Mouse (Mus musculus) hindbrain, postnatal 0 days (tissue): ENCODE measurements around the gene Comtd1. TPM values are rescaled to one million over a fixed set of nuclear protein-coding genes. Genes with fewer than 3 reads are reported as not detected.

Source experiments
- ATAC-seq: fragments of 200-750 bp; cut with Nextera tagmentation; 2 replicates; pipeline ENCODE4 v1.8.0; 2017; ENCODE audit warnings: mild to moderate bottlenecking, moderate TSS enrichment, moderate library complexity
- DNase-seq: peaks from one replicate; pipeline ENCODE4 v3.0.0-alpha.2; 2015; ENCODE audit warnings: low spot score
- H3K27ac ChIP-seq: fragments of 300-500 bp; sonication (generic); 2 replicates; pipeline ENCODE4 v1.5.1; 2014; ENCODE audit warnings: mild to moderate bottlenecking
- H3K27me3 ChIP-seq: fragments of 300-500 bp; sonication (generic); 2 replicates; pipeline ENCODE4 v1.6.1; 2014; ENCODE audit warnings: low read length, mixed read lengths; ENCODE audit not compliant: insufficient read depth
- H3K36me3 ChIP-seq: fragments of 300-500 bp; sonication (generic); 2 replicates; pipeline ENCODE4 v1.6.1; 2014; ENCODE audit warnings: low read length, mixed read lengths; ENCODE audit not compliant: insufficient read depth
- H3K4me1 ChIP-seq: fragments of 300-500 bp; sonication (generic); 2 replicates; pipeline ENCODE4 v1.6.1; 2014; ENCODE audit warnings: antibody characterized with exemption, low read length, mixed read lengths; ENCODE audit not compliant: insufficient read depth
- H3K4me2 ChIP-seq: fragments of 300-500 bp; sonication (generic); 2 replicates; pipeline ENCODE4 v1.6.1; 2014; ENCODE audit warnings: low read depth, mild to moderate bottlenecking, low read length, moderate library complexity, mixed read lengths
- H3K4me3 ChIP-seq: fragments of 300-500 bp; sonication (generic); 2 replicates; pipeline ENCODE4 v1.5.1; 2014; ENCODE audit warnings: low read length
- H3K9ac ChIP-seq: fragments of 300-500 bp; sonication (generic); replicated peaks from 2 replicates; pipeline ENCODE4 v1.6.1; 2014; ENCODE audit warnings: mild to moderate bottlenecking, low read length, moderate library complexity, mixed read lengths
- H3K9me3 ChIP-seq: fragments of 300-500 bp; sonication (generic); 2 replicates; pipeline ENCODE4 v1.6.1; 2016; ENCODE audit warnings: low read length, mixed read lengths
- CTCF ChIP-seq: IDR thresholded peaks from 2 replicates; pipeline ENCODE4 v1.5.1; 2016; ENCODE audit warnings: antibody characterized with exemption, control low read depth, low read depth
- WGBS: fragments of 180-500 bp; shearing (Covaris S2); extraction: QIAGEN DNeasy Blood & Tissue Kit; methylation state at CpG from one replicate; pipeline ENCODE4 v1.1.7; 2014; 5-methylcytosine and 5-hydroxymethylcytosine counted together
- polyA plus RNA-seq: library from polyadenylated mRNA; unstranded; fragments of >200 nt; fragmentation: Nextera tagmentation; extraction: Ambion mirVana; gene quantifications from 2 replicates; pipeline ENCODE4 v1.2.1, GENCODE M21; 2015
- total RNA-seq: library from RNA; depleted of rRNA; stranded (reverse); fragments of >200 nt; gene quantifications from 2 replicates; pipeline ENCODE4 v1.2.3, GENCODE M21; 2014

Gene Comtd1
- total and polyA plus RNA-seq, 2 experiments from 2014 or later, result 47.9 to 62.2 TPM

- no peaks in the 10 kb centered on the region for H3K36me3 ChIP-seq
- no peak for TF ChIP-seq CTCF
- ATAC-seq, result no peak
- H3K4me3 ChIP-seq, result no peak overlapping the region
- H3K9me3 ChIP-seq, result no peaks in the 10 kb centered on the region
- no peak overlapping the region for H3K9ac ChIP-seq
- H3K4me2 ChIP-seq, result no peak overlapping the region
- no peak for DNase-seq
- H3K27me3 ChIP-seq, result no peaks in the 10 kb centered on the region
- no peaks in the 10 kb centered on the region for H3K4me1 ChIP-seq
- no peak overlapping the region for H3K27ac ChIP-seq
- 78% methylated on average over 4 of the region's 4 CpGs for WGBS
These were observed 35.6 kb downstream of the Comtd1 start for GRCm38 (mm10) chr14:21813216-21813615.

DNA sequence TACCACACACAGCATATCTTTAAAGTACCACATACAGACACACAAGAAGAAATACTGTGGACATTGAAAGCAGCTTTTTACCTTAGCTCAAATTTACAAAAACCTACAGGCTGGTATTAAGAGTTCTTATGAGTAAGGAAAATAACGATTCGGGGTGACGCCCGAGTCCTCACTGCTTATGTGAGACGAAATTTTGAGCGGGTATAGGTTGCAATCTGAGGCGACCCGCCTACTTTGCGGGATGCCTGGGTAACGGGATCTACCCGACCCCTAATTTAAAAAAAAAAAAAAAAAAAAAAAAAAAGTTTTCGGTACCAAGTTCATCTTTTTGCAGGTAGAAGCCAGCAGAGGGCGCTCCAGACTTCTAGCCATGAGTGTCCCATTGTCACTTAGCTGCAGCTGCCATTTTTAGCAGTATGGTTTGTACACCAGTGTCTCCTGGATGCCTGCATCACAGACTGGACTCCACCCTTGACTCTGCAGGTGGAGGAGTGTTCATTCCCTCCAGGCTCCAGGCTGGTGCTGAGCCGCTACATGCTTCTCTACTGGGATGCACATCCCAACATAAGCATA lies 36.1 kb downstream of the Comtd1 start:
- ATAC-seq (no peak), DNase-seq (peak; percentile 54)
- H3K9me3 ChIP-seq, result no peaks in the 10 kb centered on the region
- H3K36me3 ChIP-seq, result no peaks in the 10 kb centered on the region
- TF ChIP-seq CTCF, result peak; percentile 54
- H3K4me3 ChIP-seq, result no peak overlapping the region
- no peak overlapping the region for H3K4me2 ChIP-seq
- no peak overlapping the region for H3K9ac ChIP-seq
- 22% methylated on average over 14 of the region's 14 CpGs for WGBS
- H3K27me3 ChIP-seq, result no peaks in the 10 kb centered on the region
- H3K4me1 ChIP-seq, result no peaks in the 10 kb centered on the region
- no peak overlapping the region for H3K27ac ChIP-seq

GRCm38 (mm10) chr14:21811744-21812393 lies 36.9 kb downstream of the Comtd1 start:
- H3K9me3 ChIP-seq, result no peaks in the 10 kb centered on the region
- no peak overlapping the region for H3K4me3 ChIP-seq
- H3K9ac ChIP-seq, result no peak overlapping the region
- WGBS, result 86% methylated on average over 10 of the region's 10 CpGs
- H3K27me3 ChIP-seq, result no peaks in the 10 kb centered on the region
- no peak for TF ChIP-seq CTCF
- DNase-seq (no peak), ATAC-seq (no peak)
- H3K4me2 ChIP-seq, result no peak overlapping the region
- no peaks in the 10 kb centered on the region for H3K36me3 ChIP-seq
- H3K4me1 ChIP-seq, result no peaks in the 10 kb centered on the region
- no peak overlapping the region for H3K27ac ChIP-seq

DNA sequence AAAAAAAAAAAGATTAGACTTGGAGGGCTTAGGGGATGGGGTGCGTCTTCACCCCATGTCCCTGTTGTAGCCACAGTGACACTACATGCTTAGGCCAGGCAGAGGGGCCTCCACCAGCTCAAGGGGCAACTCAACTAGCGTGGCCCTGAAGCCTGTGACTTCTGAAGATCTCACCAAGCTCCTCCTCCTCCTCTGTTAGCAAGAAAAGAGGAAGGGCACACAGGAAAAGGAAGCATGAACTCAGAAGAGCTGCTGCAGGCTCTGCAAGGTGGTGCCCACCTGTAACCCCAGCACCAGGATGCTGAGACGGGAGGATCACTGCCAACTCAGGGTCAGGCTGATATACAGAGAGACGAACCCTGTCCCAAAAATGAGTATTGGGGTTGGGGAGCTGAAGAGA lies 37.5 kb downstream of the Comtd1 start:
- 90% methylated on average over 4 of the region's 4 CpGs for WGBS
- Histone ChIP-seq H3K27ac (no peak overlapping the region), H3K4me2 (no peak overlapping the region), H3K9me3 (no peaks in the 10 kb centered on the region), H3K9ac (no peak overlapping the region), H3K4me3 (no peak overlapping the region), H3K36me3 (no peaks in the 10 kb centered on the region), H3K4me1 (no peaks in the 10 kb centered on the region), H3K27me3 (no peaks in the 10 kb centered on the region)
- no peak for ATAC-seq
- DNase-seq, result no peak
- no peak for TF ChIP-seq CTCF

GRCm38 (mm10) chr14:21809418-21809817 lies 39.4 kb downstream of the Comtd1 start:
- no peak overlapping the region for H3K27ac ChIP-seq
- H3K4me1 ChIP-seq, result no peaks in the 10 kb centered on the region
- DNase-seq (no peak), ATAC-seq (no peak)
- H3K27me3 ChIP-seq, result no peaks in the 10 kb centered on the region
- TF ChIP-seq CTCF, result no peak
- WGBS, result 96% methylated on average over 2 of the region's 2 CpGs
- no peaks in the 10 kb centered on the region for H3K36me3 ChIP-seq
- H3K4me3 ChIP-seq, result no peak overlapping the region
- no peaks in the 10 kb centered on the region for H3K9me3 ChIP-seq
- H3K4me2 ChIP-seq, result no peak overlapping the region
- H3K9ac ChIP-seq, result no peak overlapping the region

GRCm38 (mm10) chr14:21808208-21808922 lies 40.4 kb downstream of the Comtd1 start:
- Histone ChIP-seq H3K4me1 (no peaks in the 10 kb centered on the region), H3K9ac (no peak overlapping the region), H3K4me3 (no peak overlapping the region), H3K4me2 (no peak overlapping the region), H3K27me3 (no peaks in the 10 kb centered on the region), H3K27ac (no peak overlapping the region), H3K36me3 (no peaks in the 10 kb centered on the region), H3K9me3 (no peaks in the 10 kb centered on the region)
- TF ChIP-seq CTCF, result no peak
- DNase-seq (no peak), ATAC-seq (no peak)
- 88% methylated on average over 8 of the region's 8 CpGs for WGBS

- no peak for TF ChIP-seq CTCF
These were observed 42.1 kb downstream of the Comtd1 start for GRCm38 (mm10) chr14:21806631-21807160.

More at GRCm38 (mm10) chr14:21806631-21807160, 42.1 kb downstream of the Comtd1 start:
- Histone ChIP-seq H3K4me3 (no peak overlapping the region), H3K4me1 (no peaks in the 10 kb centered on the region), H3K9me3 (no peaks in the 10 kb centered on the region), H3K9ac (no peak overlapping the region), H3K27ac (no peak overlapping the region), H3K4me2 (no peak overlapping the region), H3K27me3 (no peaks in the 10 kb centered on the region), H3K36me3 (no peaks in the 10 kb centered on the region)
- ATAC-seq (no peak), DNase-seq (no peak)
- 87% methylated on average over 3 of the region's 3 CpGs for WGBS
